Mouse (Mus musculus): ENCODE data around the gene Irgq. TPM values are rescaled to one million over a fixed set of nuclear protein-coding genes. Genes with fewer than 3 reads are reported as not detected.

The Irgq gene
- total and polyA plus RNA-seq, 3 experiments, result 4.7 to 5.8 TPM; not detected in 1

DNA sequence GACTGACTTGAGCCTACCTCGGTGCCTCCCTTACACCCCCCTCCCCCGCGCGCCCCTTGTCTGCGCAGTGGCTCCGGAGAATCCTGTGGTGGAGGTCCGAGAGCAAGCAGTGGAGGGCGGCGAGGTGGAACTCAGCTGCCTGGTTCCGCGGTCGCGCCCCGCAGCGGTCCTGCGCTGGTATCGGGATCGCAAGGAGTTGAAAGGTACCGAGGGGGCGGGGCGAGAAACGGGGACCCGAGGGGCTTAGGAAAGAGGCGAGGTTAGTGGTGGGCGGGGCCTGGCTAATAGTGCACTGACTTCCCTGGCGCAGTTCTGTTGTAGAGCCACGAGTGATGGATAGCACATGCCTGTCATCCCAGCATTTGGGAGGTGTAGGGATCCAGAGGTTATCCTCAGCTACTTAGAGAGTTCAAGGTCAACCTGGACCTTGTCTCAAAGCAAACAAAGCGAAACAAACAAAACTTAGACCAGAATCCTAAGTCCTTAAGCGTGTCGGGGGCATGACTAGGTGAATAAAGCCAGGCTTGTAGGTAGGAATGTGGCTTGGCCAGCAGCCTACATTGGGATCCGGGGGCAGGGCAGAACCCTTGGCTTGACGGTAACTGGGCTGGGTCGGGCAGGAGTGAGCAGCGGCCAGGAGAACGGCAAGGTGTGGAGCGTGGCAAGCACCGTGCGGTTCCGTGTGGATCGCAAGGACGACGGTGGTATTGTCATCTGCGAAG lies 30.5 kb upstream of the Irgq start:
- Histone ChIP-seq H3K79me2 (ENCODE audit: control insufficient read depth, insufficient read depth, low read length, poor library complexity) (no peaks in the 10 kb centered on the region), H3K4me3 (ENCODE audit: control insufficient read depth in 1 of 2, insufficient read depth in 1 of 2, low read depth in 2 of 2, low read length in 2 of 2) (no peak overlapping the region), H3K36me3 (ENCODE audit: control insufficient read depth in 1 of 2, insufficient read depth in 2 of 2, low read length in 2 of 2) (no peaks in the 10 kb centered on the region), H3K9me3 (replicated peaks; ENCODE audit: insufficient read depth, low read length) (no peaks in the 10 kb centered on the region), H3K9ac (ENCODE audit: control insufficient read depth, low read depth, low read length, poor library complexity, severe bottlenecking) (no peak overlapping the region), H3K4me1 (ENCODE audit: control insufficient read depth in 1 of 2, insufficient read depth in 2 of 2, low read length in 2 of 2) (no peaks in the 10 kb centered on the region), H3K27ac (ENCODE audit: control insufficient read depth, low read depth, low read length) (no peak overlapping the region), H3K27me3 (ENCODE audit: control insufficient read depth in 1 of 2, insufficient read depth in 2 of 2, low read length in 2 of 2) (no peaks in the 10 kb centered on the region)
- TF ChIP-seq ZC3H11A (IDR thresholded peaks at IDR 0.05; ENCODE audit: low read depth, low read length) (no peak), ZMIZ1 (IDR thresholded peaks at IDR 0.05; ENCODE audit: low read depth, low read length) (no peak), POLR2A (IDR thresholded peaks at IDR 0.05; ENCODE audit: control insufficient read depth in 1 of 2, insufficient read depth in 1 of 2, low read depth in 1 of 2, low read length in 2 of 2, poor library complexity in 1 of 2) (no peak), ZNF384 (IDR thresholded peaks at IDR 0.05; ENCODE audit: low read depth, low read length) (no peak), EP300 (IDR thresholded peaks at IDR 0.05; ENCODE audit: low read depth in 1 of 2, low read length in 2 of 2) (no peak), ZKSCAN1 (IDR thresholded peaks at IDR 0.05; ENCODE audit: low read depth, low read length) (no peak), SMC3 (IDR thresholded peaks at IDR 0.05; ENCODE audit: low read depth, low read length) (no peak), MYC (IDR thresholded peaks at IDR 0.05; ENCODE audit: low read depth, low read length) (no peak), MAFK (IDR thresholded peaks at IDR 0.05; ENCODE audit: borderline replicate concordance, low read depth, low read length) (no peak), KAT2A (conservative IDR thresholded peaks at IDR 0.05; ENCODE audit: low read depth, low read length) (no peak), ELF1 (IDR thresholded peaks at IDR 0.05; ENCODE audit: low read depth, low read length) (no peak), USF1 (IDR thresholded peaks at IDR 0.05; ENCODE audit: low read depth, low read length) (no peak), BHLHE40 (IDR thresholded peaks at IDR 0.05; ENCODE audit: borderline replicate concordance, low read depth, low read length) (no peak)
- no peak for DNase-seq (ENCODE audit: low read depth, low spot score)

DNA sequence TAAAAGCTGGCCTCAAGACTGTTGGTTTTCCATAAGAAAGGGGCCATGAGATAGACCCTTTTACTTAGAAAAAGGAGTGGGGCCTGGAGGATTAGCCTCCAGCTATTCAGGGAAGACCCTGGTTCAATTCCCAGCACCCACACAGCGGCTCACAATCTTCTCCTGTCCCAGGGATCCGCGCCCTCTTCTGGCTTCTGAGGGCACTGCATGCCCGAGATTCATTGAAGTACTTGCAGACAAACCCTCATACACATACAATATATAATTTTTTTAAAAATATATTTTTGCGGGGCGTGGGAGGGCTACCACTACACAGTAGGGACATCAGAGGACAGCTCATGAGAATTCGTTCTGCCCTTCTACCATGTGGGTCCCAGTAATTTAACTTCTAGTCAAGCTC lies 29.6 kb upstream of the Irgq start:
- TF ChIP-seq CTCF (IDR thresholded peaks at IDR 0.05 in 2 of 3, conservative IDR thresholded peaks at IDR 0.05 in 1 of 3; ENCODE audit: control insufficient read depth in 1 of 3, insufficient read depth in 1 of 3, low read depth in 2 of 3, low read length in 3 of 3, poor library complexity in 1 of 3, severe bottlenecking in 1 of 3) (peak; percentile 59 to 73 (median 60)), TBP (IDR thresholded peaks at IDR 0.05; ENCODE audit: low read depth, low read length) (0 out of 2 replicates have a peak, but pooled peaks have one; percentile 13), SMC3 (IDR thresholded peaks at IDR 0.05; ENCODE audit: low read depth, low read length) (peak; percentile 35; the same call in 1 of the 2 replicates), ZNF384 (IDR thresholded peaks at IDR 0.05; ENCODE audit: low read depth, low read length) (no peak), CHD1 (IDR thresholded peaks at IDR 0.05; ENCODE audit: low read depth, low read length) (no peak)
- Histone ChIP-seq H3K36me3 (ENCODE audit: control insufficient read depth in 1 of 2, insufficient read depth in 2 of 2, low read length in 2 of 2) (no peaks in the 10 kb centered on the region), H3K9me3 (replicated peaks; ENCODE audit: insufficient read depth, low read length) (no peaks in the 10 kb centered on the region), H3K27me3 (ENCODE audit: control insufficient read depth in 1 of 2, insufficient read depth in 2 of 2, low read length in 2 of 2) (no peaks in the 10 kb centered on the region), H3K9ac (ENCODE audit: control insufficient read depth, low read depth, low read length, poor library complexity, severe bottlenecking) (no peak overlapping the region), H3K27ac (ENCODE audit: control insufficient read depth, low read depth, low read length) (no peak overlapping the region), H3K4me3 (ENCODE audit: control insufficient read depth in 1 of 2, insufficient read depth in 1 of 2, low read depth in 2 of 2, low read length in 2 of 2) (no peak overlapping the region), H3K4me1 (ENCODE audit: control insufficient read depth in 1 of 2, insufficient read depth in 2 of 2, low read length in 2 of 2) (no peaks in the 10 kb centered on the region), H3K79me2 (ENCODE audit: control insufficient read depth, insufficient read depth, low read length, poor library complexity) (no peaks in the 10 kb centered on the region)
- DNase-seq (ENCODE audit: low read depth, low spot score), result peak; percentile 76

All from MEL (cell line).